Mouse (Mus musculus) ovary, postnatal 10 days (tissue): ENCODE data around the gene Gca.
"Not testable (repeated sequence)": the region's sequence is repeated elsewhere in the genome, so short reads cannot be mapped to it uniquely, and the experiment has no call there.

ENCODE experiments used
- DNase-seq: peaks from one replicate; pipeline ENCODE4 v3.0.0; 2022; ENCODE audit warnings: low spot score

Gca gene

DNA sequence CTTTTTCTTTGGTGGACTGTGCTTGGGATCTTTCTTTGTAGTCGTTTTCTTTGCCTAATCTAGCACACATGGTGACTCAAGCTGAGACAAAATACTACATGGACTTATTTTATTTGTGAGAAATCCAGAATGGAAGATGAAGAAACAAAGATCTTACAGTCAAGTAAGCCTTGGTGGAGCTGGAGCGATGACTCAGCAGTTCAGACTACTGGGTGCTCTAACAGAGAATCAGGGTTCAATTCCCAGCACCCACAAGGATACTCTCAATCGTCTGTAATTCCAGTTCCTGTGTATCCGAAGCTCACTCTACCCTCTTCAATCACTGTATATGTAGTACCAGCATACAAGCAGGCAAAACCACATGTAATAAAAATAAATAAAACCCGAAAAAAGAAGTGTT, 6.2 kb downstream of the Gca start:
- DNase-seq, result no peak

DNA sequence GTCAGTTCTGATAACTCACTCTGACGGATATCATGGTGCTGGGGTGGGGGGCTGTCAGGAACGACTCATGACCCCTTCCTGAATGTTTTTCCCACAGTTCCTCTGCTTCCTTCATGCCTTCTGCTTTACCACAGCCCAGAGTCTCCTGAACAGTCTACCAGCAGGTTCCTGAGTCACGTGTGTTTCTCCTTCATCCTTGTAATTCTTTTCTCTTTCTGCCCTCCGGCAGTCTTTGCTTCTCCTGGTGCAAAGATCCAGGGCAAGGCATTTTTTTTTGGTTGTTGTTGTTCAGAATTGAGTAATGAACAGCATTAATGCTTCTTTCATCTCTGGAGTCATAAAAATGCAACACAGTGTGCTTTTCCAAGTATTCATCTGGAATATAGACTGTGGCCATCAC, 6.7 kb downstream of the Gca start:
- DNase-seq, result no peak

- DNase-seq, result no peak
Observed at GRCm38 (mm10) chr2:62672788-62673187, 8.7 kb downstream of the Gca start.

GRCm38 (mm10) chr2:62681667-62682066, 17.6 kb downstream of the Gca start:
- no peak for DNase-seq

GRCm38 (mm10) chr2:62684989-62685595, 21.0 kb downstream of the Gca start:
- no peak for DNase-seq

GRCm38 (mm10) chr2:62685934-62686333, 21.8 kb downstream of the Gca start:
- no peak for DNase-seq

GRCm38 (mm10) chr2:62706313-62706712, 42.2 kb downstream of the Gca start:
- no peak for DNase-seq

DNA sequence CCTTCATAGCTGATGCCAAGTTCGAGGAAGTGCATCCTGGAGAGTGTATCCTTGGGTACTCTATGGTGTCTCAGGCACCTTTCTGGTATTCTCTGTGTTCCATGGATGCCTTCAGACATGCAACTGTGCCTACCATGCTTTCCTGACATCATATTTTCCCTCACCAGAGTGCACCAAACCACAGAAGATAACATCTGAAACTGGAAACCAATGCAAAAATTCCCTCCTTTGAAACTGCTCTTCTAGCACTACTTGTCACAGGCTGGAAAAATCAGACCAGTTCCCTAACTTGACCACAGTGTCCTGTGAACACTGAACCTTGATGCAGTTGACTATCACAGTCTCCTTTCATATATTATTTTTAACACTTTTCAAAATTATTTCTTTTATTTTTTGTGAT, 45.5 kb downstream of the Gca start:
- DNase-seq, result no peak

GRCm38 (mm10) chr2:62714362-62714761, 50.3 kb downstream of the Gca start:
- DNase-seq, result not testable (repeated sequence)

GRCm38 (mm10) chr2:62715260-62715659, 51.2 kb downstream of the Gca start:
- no peak for DNase-seq

DNA sequence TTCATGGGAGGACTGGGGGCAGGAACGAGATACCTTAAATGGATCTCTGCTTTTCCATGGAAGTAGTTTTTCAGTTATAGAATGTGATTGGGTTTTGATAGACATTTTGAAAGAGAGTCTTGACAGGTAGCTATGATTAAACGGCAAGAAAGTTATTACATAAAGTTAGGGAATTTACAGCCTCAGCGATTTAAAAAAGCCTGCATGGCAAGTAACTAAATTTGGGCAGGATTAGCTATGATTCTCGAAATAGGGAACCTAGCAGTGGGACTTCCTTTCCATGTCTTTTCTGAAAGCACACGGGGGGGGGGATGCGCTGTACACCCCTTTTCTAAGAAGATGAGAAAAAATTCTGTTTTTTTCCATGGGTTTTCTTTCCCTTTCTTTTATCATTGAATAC, 53.2 kb downstream of the Gca start:
- no peak for DNase-seq

DNA sequence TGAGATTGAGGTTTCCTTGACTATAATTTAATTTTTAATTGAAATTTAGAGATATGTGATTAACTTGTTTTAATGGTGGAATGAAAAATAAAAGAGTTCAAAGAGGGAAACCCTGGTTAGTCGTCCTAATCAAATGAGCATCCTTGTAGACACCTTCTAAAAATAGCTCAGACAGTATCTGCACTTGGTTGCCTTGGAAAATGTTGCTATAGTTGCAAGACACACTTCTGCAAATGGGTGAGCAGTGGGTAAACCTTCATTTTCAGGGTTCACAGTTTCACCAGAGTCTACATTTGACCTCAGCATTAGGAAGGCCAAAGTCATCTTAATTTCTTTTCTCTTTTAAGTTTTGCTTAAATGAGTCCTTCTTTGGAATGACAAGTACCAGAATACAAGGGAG, 54.3 kb downstream of the Gca start:
- DNase-seq, result no peak

DNA sequence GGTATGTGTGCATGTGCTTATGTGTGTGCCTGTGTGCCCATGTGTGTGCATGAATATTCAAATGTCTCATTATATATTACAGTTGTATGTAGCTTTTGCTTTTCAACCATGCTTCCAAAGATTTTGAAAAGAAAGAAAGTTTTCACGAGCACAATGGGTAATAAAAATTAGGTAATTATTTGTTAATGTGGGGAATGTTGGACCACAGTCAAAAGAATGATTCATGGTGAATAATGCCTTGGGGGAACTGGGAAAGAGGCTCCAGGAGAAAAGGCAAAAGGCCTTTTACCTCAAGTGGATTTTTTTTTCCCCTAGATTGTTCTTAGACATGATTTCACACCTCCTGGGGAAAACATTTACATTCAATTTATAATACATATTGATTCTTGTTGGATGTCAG, 61.9 kb downstream of the Gca start:
- no peak for DNase-seq

- no peak for DNase-seq
Observed at GRCm38 (mm10) chr2:62727732-62728131, 63.6 kb downstream of the Gca start.

DNA sequence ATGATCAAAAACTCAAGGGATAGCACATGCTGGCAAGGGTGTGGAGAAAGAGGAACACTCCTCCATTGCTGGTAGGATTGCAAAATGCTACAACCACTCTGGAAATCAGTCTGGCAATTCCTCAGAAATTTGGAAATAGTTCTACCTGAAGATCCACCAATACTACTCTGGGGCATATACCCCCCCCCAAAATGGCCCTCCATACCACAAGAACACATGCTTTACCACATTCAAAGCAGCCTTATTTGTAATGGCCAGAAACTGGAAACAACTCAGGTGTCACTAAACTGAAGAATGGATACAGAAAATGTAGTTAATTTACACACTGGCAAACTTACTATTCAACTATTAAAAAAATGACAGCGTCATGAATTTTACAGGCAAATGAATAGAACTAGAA, 66.6 kb downstream of the Gca start:
- no peak for DNase-seq

DNA sequence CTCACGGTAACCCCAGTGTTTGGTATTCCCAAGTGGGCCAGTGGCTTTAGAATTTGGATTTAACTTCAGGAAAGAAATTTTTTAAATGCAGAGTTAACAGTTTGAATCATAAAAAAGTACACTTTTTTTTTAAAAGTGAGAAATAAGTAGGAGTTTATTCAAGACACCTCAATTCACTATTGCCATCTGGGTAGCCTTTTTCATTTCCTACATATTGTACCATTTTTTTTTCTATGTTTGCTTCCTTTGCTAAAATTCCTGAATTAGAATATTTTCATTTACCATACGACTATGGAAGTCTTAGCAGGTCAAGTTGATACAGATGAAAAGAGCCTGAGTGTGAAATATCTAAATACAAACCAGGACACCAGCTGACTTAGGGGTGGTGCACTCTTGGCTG, 79.0 kb downstream of the Gca start:
- no peak for DNase-seq
